Mouse (Mus musculus) neural tube, embryonic 12.5 days (tissue): ENCODE measurements around the gene Wfdc10. TPM values are rescaled to one million over a fixed set of nuclear protein-coding genes. Genes with fewer than 3 reads are reported as not detected.
"Not testable (repeated sequence)": the region's sequence is repeated elsewhere in the genome, so short reads cannot be mapped to it uniquely, and the experiment has no call there.

Experiments
- ATAC-seq: fragments of 200-750 bp; cut with Nextera tagmentation; 2 replicates; pipeline ENCODE4 v1.8.0; 2017; ENCODE audit warnings: low read depth, mild to moderate bottlenecking, moderate TSS enrichment, moderate library complexity; ENCODE audit not compliant: low FRiP score
- H3K27ac ChIP-seq: fragments of 300-500 bp; sonication (generic); 2 replicates; pipeline ENCODE4 v1.5.1; 2016
- H3K27me3 ChIP-seq: fragments of 300-500 bp; sonication (generic); replicated peaks from 2 replicates; pipeline ENCODE4 v1.6.1; 2016; ENCODE audit warnings: mild to moderate bottlenecking
- H3K36me3 ChIP-seq: fragments of 300-500 bp; sonication (generic); 2 replicates; pipeline ENCODE4 v1.6.1; 2016; ENCODE audit warnings: mild to moderate bottlenecking
- H3K4me1 ChIP-seq: fragments of 300-500 bp; sonication (generic); 2 replicates; pipeline ENCODE4 v1.6.1; 2016
- H3K4me2 ChIP-seq: fragments of 300-500 bp; sonication (generic); replicated peaks from 2 replicates; pipeline ENCODE4 v1.6.1; 2016; ENCODE audit warnings: mild to moderate bottlenecking
- H3K4me3 ChIP-seq: fragments of 300-500 bp; sonication (generic); 2 replicates; pipeline ENCODE4 v1.5.1; 2016
- H3K9ac ChIP-seq: fragments of 300-500 bp; sonication (generic); 2 replicates; pipeline ENCODE4 v1.6.1; 2016; ENCODE audit warnings: mild to moderate bottlenecking
- H3K9me3 ChIP-seq: fragments of 300-500 bp; sonication (generic); 2 replicates; pipeline ENCODE4 v1.6.1; 2016; ENCODE audit warnings: mild to moderate bottlenecking
- WGBS: fragments of 180-500 bp; shearing (Covaris S2); methylation state at CpG from one replicate; pipeline ENCODE4 v1.1.7; 2016; 5-methylcytosine and 5-hydroxymethylcytosine counted together
- polyA plus RNA-seq: library from polyadenylated mRNA; unstranded; fragments of >200 nt; fragmentation: Nextera tagmentation; extraction: Ambion mirVana; gene quantifications from 2 replicates; pipeline ENCODE4 v1.2.1, GENCODE M21; 2016

The Wfdc10 gene
- 0.48 and 0.51 TPM in 2 replicates for polyA plus RNA-seq

GRCm38 (mm10) chr2:164655858-164656257 lies at the start of gene Wfdc10:
Gene Wfdc10, plus strand, starts transcription at chr2:164656046.
- Histone ChIP-seq H3K9ac (no peak within 1 kb of the TSS), H3K4me1 (no peaks in the 10 kb centered on the region), H3K4me2 (no peak within 1 kb of the TSS), H3K27me3 (no peaks in the 10 kb centered on the region), H3K9me3 (no peaks in the 10 kb centered on the region), H3K27ac (no peak within 1 kb of the TSS), H3K36me3 (no peaks in the 10 kb centered on the region), H3K4me3 (no peak within 1 kb of the TSS)
- ATAC-seq: no peak
- WGBS: 15% methylated on average over 11 of the region's 11 CpGs

GRCm38 (mm10) chr2:164608781-164609180 lies 47.1 kb upstream of the Wfdc10 start:
- no peak for ATAC-seq

GRCm38 (mm10) chr2:164613471-164613870 lies 42.4 kb upstream of the Wfdc10 start, which contains the start of the genes Wfdc6b and Wfdc8:
Gene Wfdc6b, plus strand, starts transcription at chr2:164613522.
Gene Wfdc8, minus strand, starts transcription at chr2:164613626.
- WGBS: 80% methylated on average over 8 of the region's 8 CpGs
- H3K4me1 ChIP-seq, H3K4me3 ChIP-seq, H3K9ac ChIP-seq, ATAC-seq, H3K9me3 ChIP-seq, H3K4me2 ChIP-seq, H3K36me3 ChIP-seq, H3K27ac ChIP-seq, H3K27me3 ChIP-seq: not testable (repeated sequence)

More at GRCm38 (mm10) chr2:164608781-164609180, 47.1 kb upstream of the Wfdc10 start:
- WGBS: 82% methylated on average over 6 of the region's 6 CpGs
- Histone ChIP-seq H3K36me3 (no peaks in the 10 kb centered on the region), H3K4me2 (no peak overlapping the region), H3K4me3 (no peak overlapping the region), H3K9me3 (no peaks in the 10 kb centered on the region; the same call in 1 of the 2 replicates), H3K27me3 (no peaks in the 10 kb centered on the region), H3K4me1 (no peaks in the 10 kb centered on the region), H3K9ac (no peak overlapping the region), H3K27ac (no peak overlapping the region)

GRCm38 (mm10) chr2:164615386-164615785 lies 40.5 kb upstream of the Wfdc10 start:
- ATAC-seq: no peak
- no peak overlapping the region for H3K4me3 ChIP-seq
- no peaks in the 10 kb centered on the region for H3K9me3 ChIP-seq
- WGBS: 92% methylated on average over 3 of the region's 3 CpGs
- no peaks in the 10 kb centered on the region for H3K27me3 ChIP-seq
- H3K4me1 ChIP-seq: no peaks in the 10 kb centered on the region
- no peak overlapping the region for H3K27ac ChIP-seq
- no peak overlapping the region for H3K9ac ChIP-seq
- no peaks in the 10 kb centered on the region for H3K36me3 ChIP-seq
- no peak overlapping the region for H3K4me2 ChIP-seq

GRCm38 (mm10) chr2:164619050-164619449 lies 36.8 kb upstream of the Wfdc10 start:
- Histone ChIP-seq H3K27ac (no peak overlapping the region), H3K4me3 (no peak overlapping the region), H3K27me3 (no peaks in the 10 kb centered on the region), H3K9ac (no peak overlapping the region), H3K9me3 (no peaks in the 10 kb centered on the region), H3K4me2 (no peak overlapping the region), H3K36me3 (no peaks in the 10 kb centered on the region), H3K4me1 (no peaks in the 10 kb centered on the region)
- WGBS: 77% methylated on average over 5 of the region's 5 CpGs
- ATAC-seq: no peak

GRCm38 (mm10) chr2:164621775-164622174 lies 34.1 kb upstream of the Wfdc10 start:
- no peaks in the 10 kb centered on the region for H3K4me1 ChIP-seq
- no peaks in the 10 kb centered on the region for H3K36me3 ChIP-seq
- no peak overlapping the region for H3K4me2 ChIP-seq
- no peaks in the 10 kb centered on the region for H3K27me3 ChIP-seq
- H3K9me3 ChIP-seq: no peaks in the 10 kb centered on the region
- no peak for ATAC-seq
- no peak overlapping the region for H3K27ac ChIP-seq
- 86% methylated on average over 4 of the region's 4 CpGs for WGBS
- no peak overlapping the region for H3K9ac ChIP-seq
- no peak overlapping the region for H3K4me3 ChIP-seq

GRCm38 (mm10) chr2:164635266-164635665 lies 20.6 kb upstream of the Wfdc10 start:
- Histone ChIP-seq H3K27ac (no peak overlapping the region), H3K9ac (no peak overlapping the region), H3K4me3 (no peak overlapping the region), H3K27me3 (no peaks in the 10 kb centered on the region), H3K9me3 (no peaks in the 10 kb centered on the region), H3K36me3 (no peaks in the 10 kb centered on the region), H3K4me1 (no peaks in the 10 kb centered on the region), H3K4me2 (no peak overlapping the region)
- 77% methylated on average over 9 of the region's 9 CpGs for WGBS
- ATAC-seq: no peak

GRCm38 (mm10) chr2:164638696-164639095 lies 17.1 kb upstream of the Wfdc10 start, which contains the start of gene Wfdc16:
Gene Wfdc16, minus strand, starts transcription at chr2:164638796.
- no peaks in the 10 kb centered on the region for H3K27me3 ChIP-seq

GRCm38 (mm10) chr2:164641129-164641528 lies 14.7 kb upstream of the Wfdc10 start:
- Histone ChIP-seq H3K9me3 (no peaks in the 10 kb centered on the region), H3K36me3 (no peaks in the 10 kb centered on the region), H3K4me2 (no peak overlapping the region), H3K27me3 (no peaks in the 10 kb centered on the region), H3K4me1 (no peaks in the 10 kb centered on the region), H3K4me3 (no peak overlapping the region), H3K27ac (no peak overlapping the region), H3K9ac (no peak overlapping the region)
- 64% methylated on average over 7 of the region's 7 CpGs for WGBS
- ATAC-seq: no peak

More at GRCm38 (mm10) chr2:164638696-164639095, 17.1 kb upstream of the Wfdc10 start, which contains the start of gene Wfdc16:
- H3K9ac ChIP-seq: no peak within 1 kb of the TSS
- no peak within 1 kb of the TSS for H3K4me2 ChIP-seq
- 85% methylated on average over 3 of the region's 3 CpGs for WGBS
- H3K4me1 ChIP-seq: no peaks in the 10 kb centered on the region
- no peak within 1 kb of the TSS for H3K4me3 ChIP-seq
- ATAC-seq: no peak
- no peaks in the 10 kb centered on the region for H3K36me3 ChIP-seq
- no peak within 1 kb of the TSS for H3K27ac ChIP-seq
- H3K9me3 ChIP-seq: no peaks in the 10 kb centered on the region

- no peak overlapping the region for H3K27ac ChIP-seq
- no peaks in the 10 kb centered on the region for H3K9me3 ChIP-seq
- no peak overlapping the region for H3K4me2 ChIP-seq
- no peak overlapping the region for H3K4me3 ChIP-seq
- H3K9ac ChIP-seq: no peak overlapping the region
- 80% methylated on average over 13 of the region's 13 CpGs for WGBS
- no peak for ATAC-seq
- H3K36me3 ChIP-seq: no peaks in the 10 kb centered on the region
- H3K27me3 ChIP-seq: no peaks in the 10 kb centered on the region
- H3K4me1 ChIP-seq: no peaks in the 10 kb centered on the region
Observed at GRCm38 (mm10) chr2:164641881-164642673, 13.8 kb upstream of the Wfdc10 start.

GRCm38 (mm10) chr2:164656483-164656882 lies 637 bp downstream of the Wfdc10 start, which contains the start of gene Wfdc9:
Gene Wfdc9, minus strand, starts transcription at chr2:164656583.
- H3K36me3 ChIP-seq: no peaks in the 10 kb centered on the region
- H3K4me3 ChIP-seq: no peak within 1 kb of the TSS
- H3K9me3 ChIP-seq: no peaks in the 10 kb centered on the region
- H3K27me3 ChIP-seq: no peaks in the 10 kb centered on the region
- ATAC-seq: no peak
- no peak within 1 kb of the TSS for H3K27ac ChIP-seq
- no peak within 1 kb of the TSS for H3K9ac ChIP-seq
- 85% methylated on average over 9 of the region's 9 CpGs for WGBS
- no peaks in the 10 kb centered on the region for H3K4me1 ChIP-seq
- H3K4me2 ChIP-seq: no peak within 1 kb of the TSS

- Histone ChIP-seq H3K36me3 (no peaks in the 10 kb centered on the region), H3K4me1 (no peaks in the 10 kb centered on the region), H3K4me3 (no peak overlapping the region), H3K9ac (no peak overlapping the region), H3K9me3 (no peaks in the 10 kb centered on the region), H3K4me2 (no peak overlapping the region), H3K27ac (no peak overlapping the region), H3K27me3 (no peaks in the 10 kb centered on the region)
- no peak for ATAC-seq
- 89% methylated on average over 7 of the region's 7 CpGs for WGBS
Observed at GRCm38 (mm10) chr2:164664851-164665250, 9.0 kb downstream of the Wfdc10 start.
